Mouse (Mus musculus) inflammation-experienced regulatory T-cells, adult 6 months (primary cell): ENCODE measurements around the gene Aire. TPM values are rescaled to one million over a fixed set of nuclear protein-coding genes. Genes with fewer than 3 reads are reported as not detected.

ENCODE experiments used
- ATAC-seq: one replicate; pipeline ENCODE4 v1.8.0; 2017
- polyA plus RNA-seq, 3 experiments: library from polyadenylated mRNA; unstranded; fragments of 100-300 nt; shearing (Covaris generic); gene quantifications; one replicate each; pipeline ENCODE4 v1.2.1; 2017

Aire gene
- polyA plus RNA-seq, 3 experiments from 2014 or later, result 0.23 to 0.34 TPM; not detected in 1

DNA sequence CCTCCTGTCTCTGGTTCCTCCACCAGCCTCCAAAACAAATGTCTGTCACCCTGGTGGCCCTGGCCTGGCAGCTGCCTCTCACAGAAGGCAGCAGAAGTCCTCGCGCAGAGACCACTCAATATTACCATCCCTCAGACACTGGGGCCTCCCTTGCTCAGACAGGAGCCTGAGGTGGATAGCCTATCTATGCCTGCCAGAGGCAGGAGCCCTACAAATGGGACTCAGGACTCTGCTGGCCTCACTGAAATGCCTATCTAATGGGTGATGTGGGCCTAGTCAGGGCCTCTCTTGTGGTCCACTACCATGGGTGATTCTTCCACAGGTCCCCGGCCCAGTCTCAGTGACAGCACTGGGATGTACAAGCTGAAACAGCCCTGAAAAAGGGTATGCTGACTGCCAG, 35.2 kb downstream of the Aire start:
- no peak for ATAC-seq

DNA sequence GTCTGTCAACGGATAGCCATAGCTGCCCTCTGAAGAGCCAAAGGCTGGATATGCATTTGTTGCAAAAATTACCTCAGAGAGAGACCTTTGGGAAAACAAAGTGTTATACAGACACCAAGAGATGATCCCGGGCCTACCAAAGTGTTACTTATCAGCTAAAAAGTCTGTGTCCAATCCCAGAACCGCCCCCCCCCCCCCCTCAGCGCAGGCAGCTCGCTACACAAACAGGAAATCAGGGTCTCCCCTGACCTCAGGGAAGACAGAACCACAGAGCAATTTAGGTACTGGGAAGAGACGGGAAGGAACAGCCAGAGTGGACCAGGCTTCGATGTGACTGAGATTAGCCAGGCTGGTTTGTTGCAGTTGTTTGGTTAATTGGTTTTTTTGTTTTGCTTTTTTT, 36.2 kb downstream of the Aire start:
- ATAC-seq, result no peak

DNA sequence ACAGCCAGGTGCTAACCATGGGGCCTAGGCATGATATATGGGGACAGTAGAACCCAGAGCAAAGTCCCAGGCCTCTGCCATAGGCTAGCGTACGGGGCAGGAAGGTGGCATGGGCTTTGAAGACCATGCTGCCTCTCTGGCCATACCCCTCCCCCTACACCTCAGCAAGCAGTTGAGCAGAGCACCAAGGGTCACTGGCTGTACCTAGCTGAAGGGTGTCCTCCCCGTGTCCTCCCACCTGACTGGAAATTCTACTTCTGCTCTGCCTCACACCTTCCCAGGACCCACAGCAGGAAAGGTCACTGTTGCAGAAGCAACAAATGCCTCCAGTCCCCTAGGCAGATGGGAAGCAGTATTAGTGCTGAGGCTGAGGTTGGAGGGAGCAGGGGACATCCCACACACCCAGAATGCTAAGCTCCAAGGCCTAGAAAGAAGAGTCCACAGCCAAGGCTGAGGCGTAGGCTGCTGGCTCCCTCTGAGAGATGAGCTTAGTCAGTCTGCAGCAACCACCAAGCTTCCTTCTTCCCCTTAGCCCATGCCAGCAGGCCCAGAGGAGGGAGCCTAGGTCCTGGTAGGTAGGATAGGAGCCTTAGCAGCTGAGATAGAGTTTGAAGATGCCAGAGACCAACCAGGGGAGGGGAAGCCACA, 37.5 kb downstream of the Aire start:
- ATAC-seq, result no peak

DNA sequence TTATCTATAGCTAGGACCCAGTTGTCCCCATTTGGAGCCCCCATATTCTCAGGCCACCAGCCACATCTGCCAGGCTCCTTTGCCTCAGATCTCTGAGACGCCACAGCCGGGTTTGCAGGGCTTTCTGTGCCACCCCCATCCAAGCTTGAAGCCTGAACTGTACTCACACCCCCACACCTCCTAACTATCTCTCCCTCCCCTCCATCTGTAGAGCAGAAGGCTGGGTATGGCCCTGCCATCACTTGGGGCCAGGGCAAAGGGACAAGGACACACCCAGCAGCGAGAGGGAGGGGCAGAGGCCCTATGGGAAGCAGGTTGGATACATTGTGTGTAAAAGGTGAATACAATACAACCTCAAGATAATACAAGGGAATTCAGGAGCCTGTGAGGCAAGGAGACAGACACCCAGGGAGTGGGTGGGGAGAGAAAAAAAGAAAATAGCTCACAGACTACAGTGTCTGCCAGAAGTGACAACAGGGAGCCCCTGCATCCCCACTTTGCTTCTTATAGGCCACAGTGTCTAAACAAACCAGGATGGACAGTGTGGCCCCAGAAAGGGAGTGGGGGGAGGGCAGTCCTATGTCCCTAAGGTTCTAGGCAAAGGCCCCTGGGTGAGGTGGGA, 38.8 kb downstream of the Aire start:
- ATAC-seq, result no peak

DNA sequence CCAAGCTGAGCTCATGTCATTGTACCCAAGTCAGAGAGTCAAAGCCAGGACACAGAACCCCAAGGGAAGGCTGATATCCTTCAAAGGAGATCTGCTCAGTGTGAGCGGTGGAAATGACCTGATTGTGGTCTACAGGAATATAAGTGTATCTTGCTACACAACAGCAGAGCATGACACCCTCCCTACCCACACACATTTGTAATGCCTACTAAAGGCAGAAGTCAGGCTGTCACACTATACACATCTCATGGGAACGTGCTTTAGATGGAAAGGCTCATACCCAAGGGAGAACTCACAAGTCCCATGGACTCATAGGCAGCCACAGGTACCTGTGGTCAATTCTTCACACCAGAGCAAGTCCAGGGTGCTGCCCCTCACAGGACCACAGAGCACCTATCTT, 41.1 kb downstream of the Aire start:
- ATAC-seq, result no peak

DNA sequence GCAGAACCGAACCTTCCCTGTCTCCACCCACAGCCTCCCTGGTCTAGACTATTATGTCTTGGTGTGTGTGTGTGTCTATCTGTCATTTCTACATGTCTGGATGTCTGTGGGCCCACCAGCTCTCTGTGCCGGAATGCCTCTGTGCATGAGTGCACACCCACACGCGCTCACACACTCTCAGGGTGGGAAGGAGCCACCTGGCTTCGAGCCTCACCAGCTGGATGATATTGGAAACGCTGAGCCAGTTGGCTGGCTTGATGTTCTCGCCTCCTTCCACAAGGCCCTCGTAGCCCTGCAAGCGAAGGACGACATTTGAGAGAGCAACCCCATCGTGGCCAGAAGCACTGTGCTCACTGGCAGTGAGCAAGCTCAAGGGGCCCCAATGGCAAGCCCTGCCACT, 41.6 kb downstream of the Aire start:
- ATAC-seq, result no peak

DNA sequence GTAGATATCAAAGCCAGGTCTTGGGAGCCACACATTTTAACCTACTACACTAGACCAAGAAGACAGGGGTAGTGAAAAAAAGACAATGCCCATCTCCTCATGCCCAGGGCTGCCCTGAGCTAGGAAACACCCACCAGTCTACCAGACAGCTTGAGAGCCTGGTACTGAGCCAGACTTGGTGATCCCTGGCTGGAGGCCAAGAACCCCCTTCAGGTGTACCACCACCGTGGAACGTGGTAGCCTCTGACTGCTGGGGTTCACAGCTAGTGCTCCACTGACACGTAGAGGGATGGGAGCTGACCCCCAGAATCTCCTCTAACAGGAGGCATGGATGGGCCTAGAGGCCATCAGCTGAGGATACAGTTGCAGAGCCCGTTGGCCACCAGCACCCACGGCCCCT, 43.2 kb downstream of the Aire start:
- ATAC-seq, result no peak

DNA sequence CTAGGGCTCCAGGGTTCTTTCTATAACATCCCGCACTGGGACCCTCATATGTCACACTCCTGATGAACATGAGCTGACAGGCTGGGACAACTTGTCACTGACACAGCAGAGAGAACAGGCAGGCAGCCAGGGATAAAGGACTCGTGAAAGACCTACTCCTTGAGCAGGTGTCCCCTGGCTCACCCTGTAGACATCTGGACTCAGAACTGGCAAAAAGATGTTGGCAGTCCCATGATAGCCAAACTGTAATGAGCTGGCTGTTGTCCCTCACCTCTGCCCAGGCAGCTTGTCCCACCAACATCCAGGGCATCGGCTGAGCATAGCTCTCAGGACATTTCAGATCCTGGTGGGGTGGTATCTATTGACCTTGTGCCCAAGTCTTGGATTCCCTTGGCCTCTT, 47.8 kb downstream of the Aire start:
- ATAC-seq, result no peak

DNA sequence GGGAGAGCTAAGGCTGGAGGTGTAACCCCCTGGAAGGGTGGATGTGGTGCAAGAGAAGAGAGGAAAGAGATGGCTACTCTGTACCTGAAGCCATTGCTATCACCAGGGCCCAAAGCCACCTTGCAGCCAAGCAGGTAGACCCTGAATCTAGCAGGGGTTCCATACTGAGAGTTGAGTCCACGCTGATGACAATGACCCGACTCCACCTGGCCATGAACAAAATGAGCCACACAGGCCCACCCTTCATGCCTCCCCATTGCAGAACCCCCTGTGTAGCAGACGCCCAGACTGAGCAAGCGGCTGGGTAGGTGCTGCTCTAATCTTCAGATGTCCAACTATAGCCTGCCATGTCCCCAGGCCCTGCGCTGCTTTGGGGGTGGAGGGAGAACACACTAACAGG, 57.6 kb downstream of the Aire start:
- ATAC-seq, result no peak

DNA sequence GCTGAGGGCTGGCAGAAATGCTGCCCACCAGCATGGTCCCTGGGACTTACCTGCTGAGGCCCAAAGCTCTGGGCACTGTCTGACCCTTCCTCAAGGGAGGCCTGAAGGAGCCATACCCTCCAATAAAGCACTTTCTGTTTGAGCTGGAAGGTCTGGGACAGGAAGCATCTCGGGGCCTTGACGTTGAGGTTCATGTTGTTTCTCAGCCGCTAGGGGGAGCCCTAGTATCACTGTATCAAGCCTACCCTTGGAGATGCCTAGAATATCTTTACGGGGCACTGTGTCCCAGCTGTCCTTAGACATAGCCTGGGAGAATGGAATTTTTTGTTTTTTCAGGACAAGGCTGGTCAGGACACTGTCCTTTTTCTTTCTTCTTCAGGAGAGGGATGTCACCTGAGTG, 58.8 kb downstream of the Aire start:
- ATAC-seq, result peak; percentile 98

Other genes with a start within 250 kb of the Aire start
- gene Gm9639, start 248.5 kb downstream of the Aire start, polyA plus RNA-seq, result not detected
- gene Gm19668, start 244.5 kb downstream of the Aire start, polyA plus RNA-seq, result not detected
- not detected for gene Gm9507, start 231.8 kb downstream of the Aire start, polyA plus RNA-seq
- not detected for gene Gm2696, start 228.9 kb downstream of the Aire start, polyA plus RNA-seq
- not detected for gene Krtap10-4, start 216.5 kb downstream of the Aire start, polyA plus RNA-seq
- not detected for gene Krtap10-10, start 207.7 kb downstream of the Aire start, polyA plus RNA-seq
- gene Gm36176, start 196.8 kb downstream of the Aire start, polyA plus RNA-seq, result not detected
- not detected for gene Gm10318, start 190.8 kb downstream of the Aire start, polyA plus RNA-seq
- not detected for gene Gm3285, start 181.6 kb downstream of the Aire start, polyA plus RNA-seq
- not detected for gene Lrrc3, start 141.1 kb downstream of the Aire start, polyA plus RNA-seq
- under 1 TPM in 2 of 3 experiments, not detected in 1; 0.13 to 0.59 TPM for gene Trpm2, start 73.0 kb downstream of the Aire start, polyA plus RNA-seq
- gene 1810043G02Rik, start 65.1 kb downstream of the Aire start, polyA plus RNA-seq, result 1 to 10 TPM; 5.9 to 9.5 (median 7.7) TPM
- 10 to 100 TPM; 58.9 to 60.6 (median 59.1) TPM for gene Pfkl, start 33.5 kb downstream of the Aire start, polyA plus RNA-seq
- not detected for gene Dnmt3l, start 1.7 kb downstream of the Aire start, polyA plus RNA-seq
- gene Icosl, start 25.7 kb upstream of the Aire start, polyA plus RNA-seq, result 1 to 10 TPM; 5.8 to 7.8 (median 6.8) TPM
- gene D10Jhu81e, start 126.2 kb upstream of the Aire start, polyA plus RNA-seq, result 10 to 100 TPM in 2 of 3 experiments, 1 to 10 TPM in 1; 7.9 to 44.8 (median 39.6) TPM
- gene Pwp2, start 141.5 kb upstream of the Aire start, polyA plus RNA-seq, result 10 to 100 TPM in 2 of 3 experiments, 1 to 10 TPM in 1; 7.9 to 13.5 (median 11.9) TPM
- gene Trappc10, start 201.0 kb upstream of the Aire start, polyA plus RNA-seq, result 10 to 100 TPM in 1 of 3 experiments, 1 to 10 TPM in 2; 5.0 to 10.6 (median 9.2) TPM